Mouse (Mus musculus): ENCODE results near the gene Slco1b2. TPM values are rescaled to one million over a fixed set of nuclear protein-coding genes. Genes with fewer than 3 reads are reported as not detected.

The Slco1b2 gene
- polyA plus RNA-seq (2012; rRNA removed), result not detected in 2 replicates

DNA sequence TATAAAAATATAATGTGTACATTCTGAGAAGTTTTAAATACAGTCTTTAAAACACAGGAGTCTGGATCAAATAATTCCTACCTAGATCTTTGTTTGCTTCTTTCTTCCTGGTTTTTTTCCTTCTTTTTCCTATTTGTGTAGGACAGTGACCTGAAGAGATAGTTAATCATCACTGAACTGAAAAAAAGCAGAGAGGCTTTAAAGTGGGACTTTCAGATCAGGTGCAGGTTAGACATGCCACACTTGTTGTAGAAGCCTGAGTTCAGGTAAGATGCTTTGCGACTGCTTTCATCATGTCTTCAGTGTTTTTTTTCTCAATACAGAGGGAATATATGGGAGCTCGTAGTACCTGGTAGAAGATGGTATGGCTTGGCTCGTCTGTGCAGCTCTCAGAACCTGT is at the start of gene Slco1b2:
Gene Slco1b2, plus strand, starts transcription at position 228 of the 400 bp plus-strand sequence.

Other genes with a start within 250 kb of the Slco1b2 start
- gene Slco1c1, start 105.2 kb upstream of the Slco1b2 start, polyA plus RNA-seq (2012; rRNA removed), result not detected in 2 replicates
- not detected in 2 replicates for gene Gm5724, start 144.3 kb downstream of the Slco1b2 start, polyA plus RNA-seq (2012; rRNA removed)
- gene Slco1a4, start 226.7 kb downstream of the Slco1b2 start, polyA plus RNA-seq (2012; rRNA removed), result 0.30 and 0.50 TPM in 2 replicates